Mouse (Mus musculus): Measurements from ENCODE around the gene Prdm1. TPM values are rescaled to one million over a fixed set of nuclear protein-coding genes. Genes with fewer than 3 reads are reported as not detected.
A peak's percentile ranks its signal among the peaks of the same experiment; 100 is the strongest.

Prdm1 gene
- total and polyA plus RNA-seq, 3 experiments: 4.7 to 13.6 (median 8.0) TPM

DNA sequence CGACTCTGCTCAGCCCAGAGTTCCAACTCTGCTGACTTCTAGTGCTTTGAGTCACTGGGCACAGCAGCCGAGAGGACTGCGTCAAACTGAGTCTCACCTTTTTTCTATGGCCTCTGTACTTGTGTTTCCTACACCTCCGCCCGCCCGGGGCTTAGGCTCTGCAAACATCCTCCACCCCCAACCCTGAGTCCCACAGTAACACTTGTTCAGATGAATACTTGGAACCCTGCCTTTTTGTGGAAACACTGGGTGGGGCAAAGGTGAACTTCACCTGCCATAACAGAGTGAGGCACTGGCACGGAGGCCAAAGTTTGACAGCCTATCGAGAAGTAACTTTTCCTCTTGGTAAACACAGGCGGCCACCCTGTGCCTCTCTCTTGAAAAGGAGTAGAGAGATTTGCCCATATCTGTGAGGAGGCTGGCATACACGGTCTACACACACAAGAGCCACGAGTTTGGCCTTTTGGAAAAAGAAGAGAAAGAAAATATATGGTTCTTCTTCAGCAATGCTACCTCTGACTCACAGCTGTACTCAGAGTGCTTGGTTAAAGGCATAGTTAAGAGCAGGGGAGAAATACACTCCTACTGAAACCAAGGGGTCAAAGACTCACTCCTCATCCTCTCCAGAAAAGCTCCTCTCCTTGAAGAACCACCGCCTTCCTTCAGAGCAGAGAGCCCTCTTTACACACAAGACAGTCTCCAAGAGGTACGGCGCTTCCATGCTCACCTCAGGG, 80.7 kb downstream of the Prdm1 start:
- Histone ChIP-seq H3K9ac (ENCODE audit: insufficient read depth, low read depth) (peak overlapping the region; percentile 92), H3K27ac (ENCODE audit: insufficient read depth, low read depth) (peak overlapping the region; percentile 96), H3K9me3 (replicated peaks; ENCODE audit: low read length) (no peaks in the 10 kb centered on the region), H3K4me3 (replicated peaks in 1 of 3; ENCODE audit: low read depth in 2 of 3, low read length in 2 of 3, poor library complexity in 1 of 3) (peak overlapping the region in 2 of 3 experiments; percentile 24 to 50), H3K36me3 (replicated peaks in 1 of 2; ENCODE audit: control insufficient read depth in 1 of 2, insufficient read depth in 1 of 2, low read length in 1 of 2) (peaks cover 6 to 32% of the 10 kb centered on the region in 2 experiments), H3K4me2 (ENCODE audit: insufficient read depth, low read depth, poor library complexity, severe bottlenecking) (peak overlapping the region; percentile 44), H3K4me1 (ENCODE audit: control insufficient read depth in 1 of 2, insufficient read depth in 2 of 2) (peaks cover 18 to 95% of the 10 kb centered on the region in 2 experiments), H3K79me2 (replicated peaks; ENCODE audit: control insufficient read depth, extremely low read depth, insufficient read depth, poor library complexity, severe bottlenecking) (peaks cover 50% of the 10 kb centered on the region), H3K27me3 (replicated peaks) (no peaks in the 10 kb centered on the region)
- in situ Hi-C loops (cut with MboI; ENCODE audit: low pct_ligation_motif_present, low pct_unique_long_range_greater_than_20kb, low sequenced_read_pairs): loop anchor here (5.0 kb wide), 2 partner anchors 70 to 110 kb away; no protein-coding TSS in a partner anchor
- dilution Hi-C loops (cut with MboI; ENCODE audit: extremely low pct_ligation_motif_present, extremely low pct_unique_long_range_greater_than_20kb, low sequenced_read_pairs): no loop called here
- TF ChIP-seq RAD21 (IDR thresholded peaks at IDR 0.05; ENCODE audit: low read depth, low read length) (no peak), IRF4 (IDR thresholded peaks at IDR 0.05; ENCODE audit: low read depth, low read length) (peak; percentile 23; the same call in 1 of the 2 replicates), MAZ (IDR thresholded peaks at IDR 0.05; ENCODE audit: low read depth, low read length) (no peak), ZMIZ1 (IDR thresholded peaks at IDR 0.05; ENCODE audit: low read depth, low read length) (no peak), CHD1 (IDR thresholded peaks at IDR 0.05; ENCODE audit: low read depth, low read length) (peak; percentile 85; the same call in 1 of the 2 replicates), BHLHE40 (IDR thresholded peaks at IDR 0.05; ENCODE audit: low read depth, low read length) (peak; percentile 31; the same call in 1 of the 2 replicates), EP300 (IDR thresholded peaks at IDR 0.05; ENCODE audit: low read length) (no peak), SIN3A (IDR thresholded peaks at IDR 0.05; ENCODE audit: low read length) (peak; percentile 71), JUN (IDR thresholded peaks at IDR 0.05; ENCODE audit: insufficient read depth, low read depth, low read length) (no peak), MYC (IDR thresholded peaks at IDR 0.05; ENCODE audit: low read depth, low read length) (0 out of 2 replicates have a peak, but pooled peaks have one; percentile 30), TBP (conservative IDR thresholded peaks at IDR 0.05; ENCODE audit: low read depth, low read length) (0 out of 2 replicates have a peak, but pooled peaks have one; percentile 3), CTCF (conservative IDR thresholded peaks at IDR 0.05 in 1 of 2, IDR thresholded peaks at IDR 0.05 in 1 of 2; ENCODE audit: low read depth in 2 of 2, low read length in 2 of 2) (no peak), TCF12 (IDR thresholded peaks at IDR 0.05; ENCODE audit: low read depth, low read length) (0 out of 2 replicates have a peak, but pooled peaks have one; percentile 32), UBTF (IDR thresholded peaks at IDR 0.05; ENCODE audit: low read depth, low read length) (no peak; the same call in 1 of the 2 replicates), POLR2AphosphoS2 (IDR thresholded peaks at IDR 0.05; ENCODE audit: low read depth, low read length) (peak; percentile 50; the same call in 1 of the 2 replicates), MXI1 (IDR thresholded peaks at IDR 0.05; ENCODE audit: low read depth, low read length) (0 out of 2 replicates have a peak, but pooled peaks have one; percentile 48)
- DNase-seq (ENCODE audit: extremely low read depth): no peak

DNA sequence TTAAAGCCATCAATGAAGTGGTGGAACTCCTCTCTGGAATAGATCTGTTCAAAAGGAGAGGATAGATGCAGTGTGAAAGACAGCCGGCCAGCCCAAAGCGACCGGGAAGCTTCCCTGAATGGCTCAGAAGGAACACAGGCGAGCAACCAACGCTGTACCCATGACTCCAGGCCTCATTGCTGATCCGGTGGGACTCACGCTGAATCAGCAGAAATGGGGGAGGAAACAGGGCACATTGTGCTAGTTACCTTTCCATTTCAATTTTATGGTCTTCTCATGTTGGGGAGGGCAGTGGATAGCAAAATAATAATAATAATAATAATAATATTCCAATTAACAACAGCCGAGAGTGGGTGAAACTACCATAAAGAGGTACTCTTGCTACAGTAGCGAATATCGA, 81.3 kb downstream of the Prdm1 start:
- no peaks in the 10 kb centered on the region for H3K9me3 ChIP-seq (replicated peaks; ENCODE audit: low read length)
- H3K36me3 ChIP-seq (replicated peaks in 1 of 2; ENCODE audit: control insufficient read depth in 1 of 2, insufficient read depth in 1 of 2, low read length in 1 of 2): peaks cover 6 to 34% of the 10 kb centered on the region in 2 experiments
- in situ Hi-C loops (cut with MboI; ENCODE audit: low pct_ligation_motif_present, low pct_unique_long_range_greater_than_20kb, low sequenced_read_pairs): loop anchor here (5.0 kb wide), 2 partner anchors 70 to 110 kb away; no protein-coding TSS in a partner anchor
- H3K9ac ChIP-seq (ENCODE audit: insufficient read depth, low read depth): peak overlapping the region; percentile 92
- H3K4me3 ChIP-seq (replicated peaks in 1 of 3; ENCODE audit: low read depth in 2 of 3, low read length in 2 of 3, poor library complexity in 1 of 3): peak overlapping the region in 2 of 3 experiments; percentile 43 to 50
- H3K27me3 ChIP-seq (replicated peaks): no peaks in the 10 kb centered on the region
- H3K4me1 ChIP-seq (ENCODE audit: control insufficient read depth in 1 of 2, insufficient read depth in 2 of 2): peaks cover 16 to 95% of the 10 kb centered on the region in 2 experiments
- peak overlapping the region; percentile 44 for H3K4me2 ChIP-seq (ENCODE audit: insufficient read depth, low read depth, poor library complexity, severe bottlenecking)
- dilution Hi-C loops (cut with MboI; ENCODE audit: extremely low pct_ligation_motif_present, extremely low pct_unique_long_range_greater_than_20kb, low sequenced_read_pairs): no loop called here
- peaks cover 49% of the 10 kb centered on the region for H3K79me2 ChIP-seq (replicated peaks; ENCODE audit: control insufficient read depth, extremely low read depth, insufficient read depth, poor library complexity, severe bottlenecking)
- H3K27ac ChIP-seq (ENCODE audit: insufficient read depth, low read depth): peak overlapping the region; percentile 96
- DNase-seq (ENCODE audit: extremely low read depth): no peak
- no peak for TF ChIP-seq USF1 (IDR thresholded peaks at IDR 0.05; ENCODE audit: low read depth, low read length)
- TF ChIP-seq CHD2 (IDR thresholded peaks at IDR 0.05; ENCODE audit: low read length): no peak
- TF ChIP-seq USF2 (conservative IDR thresholded peaks at IDR 0.05; ENCODE audit: low read depth, low read length): no peak
- no peak for TF ChIP-seq CTCF (conservative IDR thresholded peaks at IDR 0.05 in 1 of 2, IDR thresholded peaks at IDR 0.05 in 1 of 2; ENCODE audit: low read depth in 2 of 2, low read length in 2 of 2)
- TF ChIP-seq GABPA (IDR thresholded peaks at IDR 0.05; ENCODE audit: insufficient replicate concordance, low read depth, low read length): no peak
- TF ChIP-seq ETS1 (conservative IDR thresholded peaks at IDR 0.05; ENCODE audit: low read depth, low read length): no peak
- TF ChIP-seq RAD21 (IDR thresholded peaks at IDR 0.05; ENCODE audit: low read depth, low read length): no peak
- no peak for TF ChIP-seq IRF4 (IDR thresholded peaks at IDR 0.05; ENCODE audit: low read depth, low read length)
- no peak for TF ChIP-seq E2F4 (IDR thresholded peaks at IDR 0.05; ENCODE audit: insufficient replicate concordance, low read depth, low read length)
- TF ChIP-seq ZC3H11A (IDR thresholded peaks at IDR 0.05; ENCODE audit: low read depth, low read length): no peak
- no peak for TF ChIP-seq SMC3 (IDR thresholded peaks at IDR 0.05; ENCODE audit: low read depth, low read length)
- peak; percentile 96 for TF ChIP-seq MAFK (IDR thresholded peaks at IDR 0.05; ENCODE audit: insufficient replicate concordance, low read length)
- no peak for TF ChIP-seq ZNF384 (IDR thresholded peaks at IDR 0.05; ENCODE audit: low read depth, low read length)
- TF ChIP-seq TBP (conservative IDR thresholded peaks at IDR 0.05; ENCODE audit: low read depth, low read length): 0 out of 2 replicates have a peak, but pooled peaks have one; percentile 7
- TF ChIP-seq POLR2A (IDR thresholded peaks at IDR 0.05; ENCODE audit: low read depth, low read length): 0 out of 2 replicates have a peak, but pooled peaks have one; percentile 31
- TF ChIP-seq UBTF (IDR thresholded peaks at IDR 0.05; ENCODE audit: low read depth, low read length): no peak
- TF ChIP-seq JUN (IDR thresholded peaks at IDR 0.05; ENCODE audit: insufficient read depth, low read depth, low read length): no peak
- TF ChIP-seq NELFE (IDR thresholded peaks at IDR 0.05; ENCODE audit: low read depth, low read length): no peak
- TF ChIP-seq ZKSCAN1 (IDR thresholded peaks at IDR 0.05; ENCODE audit: borderline replicate concordance, low read depth, low read length): no peak
- TF ChIP-seq MYC (IDR thresholded peaks at IDR 0.05; ENCODE audit: low read depth, low read length): no peak
